Mouse (Mus musculus) kidney, postnatal 10 days (tissue): Measurements from ENCODE around the gene Olfr1474.
"Not testable (repeated sequence)": the region's sequence is repeated elsewhere in the genome, so short reads cannot be mapped to it uniquely, and the experiment has no call there.

Experiments used
- DNase-seq: peaks from one replicate; pipeline ENCODE4 v3.0.0; 2021; ENCODE audit warnings: mixed read lengths

Gene Olfr1474

GRCm38 (mm10) chr19:13469265-13469664 lies at the start of gene Olfr1474:
Gene Olfr1474 (plus strand): TSS chr19:13469565.
- DNase-seq: not testable (repeated sequence)

- not testable (repeated sequence) for DNase-seq
Measured at GRCm38 (mm10) chr19:13443109-13443508, 26.3 kb upstream of the Olfr1474 start, which contains the start of gene Olfr1471. Gene Olfr1471 (plus strand): TSS chr19:13443409.

- DNase-seq: no peak
Measured at GRCm38 (mm10) chr19:13455986-13456385, 13.4 kb upstream of the Olfr1474 start, which contains the start of gene Olfr1472. Gene Olfr1472 (minus strand): TSS chr19:13456086.

- no peak for DNase-seq
Measured at GRCm38 (mm10) chr19:13480096-13480495, 10.7 kb downstream of the Olfr1474 start, which contains the start of gene Olfr1475. Gene Olfr1475 (minus strand): TSS chr19:13480196.

- DNase-seq: no peak
Measured at GRCm38 (mm10) chr19:13500246-13500645, 30.9 kb downstream of the Olfr1474 start, which contains the start of gene Olfr1477. Gene Olfr1477 (plus strand): TSS chr19:13500546.
